Mouse (Mus musculus): ENCODE measurements around the gene Npff.

DNA sequence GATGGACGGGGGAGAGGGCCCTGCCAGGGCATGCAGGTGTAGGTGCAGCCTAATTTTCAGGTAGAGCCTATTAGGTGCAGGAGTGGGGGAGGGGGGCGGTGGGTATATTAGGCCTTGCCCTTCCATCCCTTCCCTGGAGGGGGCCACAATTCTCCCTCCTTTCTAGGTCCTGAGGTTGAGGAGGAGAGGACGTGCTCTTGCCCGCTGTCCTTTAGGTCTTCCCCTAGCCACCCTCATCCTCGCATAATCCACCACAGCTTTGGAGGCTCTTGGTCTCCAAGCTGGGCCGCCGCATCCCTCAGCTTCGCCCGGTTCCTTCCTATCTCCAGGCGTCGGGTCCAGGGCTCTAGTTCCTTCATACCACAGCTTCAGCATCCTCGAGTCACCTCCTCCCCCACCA is 8.4 kb downstream of the Npff start:
- TF ChIP-seq CTCF (IDR thresholded peaks at IDR 0.05; ENCODE audit: control insufficient read depth, insufficient read depth, insufficient read length) = no peak
- TF ChIP-seq MAX (IDR thresholded peaks at IDR 0.05) = no peak
- no peak for TF ChIP-seq CEBPB (IDR thresholded peaks at IDR 0.05; ENCODE audit: low read depth)
- TF ChIP-seq USF1 (IDR thresholded peaks at IDR 0.05; ENCODE audit: low read depth) = no peak
- TF ChIP-seq MYOD1 (IDR thresholded peaks at IDR 0.05; ENCODE audit: control insufficient read depth, insufficient read length, low read depth) = no peak
- no peak for TF ChIP-seq MYOG (IDR thresholded peaks at IDR 0.05; ENCODE audit: control insufficient read depth, extremely low read depth, insufficient read length)
- no peak for TF ChIP-seq FOSL1 (IDR thresholded peaks at IDR 0.05; ENCODE audit: insufficient read depth, low read length, poor library complexity, severe bottlenecking)

Measured in C2C12 (cell line).